Mouse (Mus musculus): ENCODE data around the gene Gpr142. TPM values are rescaled to one million over a fixed set of nuclear protein-coding genes. Genes with fewer than 3 reads are reported as not detected.

Gpr142 gene
- polyA plus RNA-seq, 3 experiments from 2014 or later = not detected

GRCm38 (mm10) chr11:114844464-114845220 lies 45.9 kb downstream of the Gpr142 start:
- no peak for ATAC-seq

GRCm38 (mm10) chr11:114846336-114846735 lies 47.6 kb downstream of the Gpr142 start:
- no peak for ATAC-seq

GRCm38 (mm10) chr11:114847008-114847407 lies 48.3 kb downstream of the Gpr142 start:
- no peak for ATAC-seq

- no peak for ATAC-seq
Measured at GRCm38 (mm10) chr11:114849572-114849971, 50.8 kb downstream of the Gpr142 start.

- no peak for ATAC-seq
Measured at GRCm38 (mm10) chr11:114850066-114850451, 51.3 kb downstream of the Gpr142 start.

DNA sequence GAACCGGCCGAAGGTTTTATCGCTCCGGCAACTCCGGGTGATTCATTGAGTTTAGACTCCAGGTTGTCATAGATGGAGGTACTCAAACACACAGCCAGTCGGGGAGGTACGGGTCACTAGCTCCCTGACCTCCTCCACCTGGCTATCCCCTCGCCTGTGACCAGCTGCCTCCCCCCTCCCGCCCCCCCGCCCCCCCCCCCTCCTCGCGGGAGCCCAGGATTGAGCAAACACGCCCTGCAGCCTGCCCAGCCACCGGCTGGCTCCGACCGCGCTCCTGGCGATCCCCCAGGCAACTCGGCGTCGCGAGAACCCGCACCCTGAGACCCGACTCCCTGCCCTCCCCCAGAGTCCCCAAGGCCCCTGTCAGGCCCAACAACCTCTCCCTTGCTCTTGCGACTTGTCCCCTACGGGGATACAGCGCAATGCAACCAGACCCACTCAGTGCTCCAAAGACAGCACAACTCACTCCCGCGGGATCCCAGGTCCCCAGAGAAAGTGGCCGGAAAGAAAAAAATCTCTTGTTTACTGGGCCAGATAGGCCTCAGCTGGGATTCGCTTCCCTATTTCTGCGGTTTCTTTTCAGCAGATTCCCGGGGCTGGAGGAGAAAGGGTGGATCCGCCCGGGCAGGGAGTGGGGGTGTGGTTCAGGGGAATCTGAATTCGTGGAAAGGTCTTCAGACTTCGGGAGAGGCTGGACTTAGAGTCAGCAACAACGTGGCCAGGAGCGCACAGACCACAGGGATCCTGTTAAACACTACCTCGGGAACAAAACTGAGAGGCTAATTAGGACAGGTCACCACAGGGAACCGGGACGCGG lies 51.9 kb downstream of the Gpr142 start, which contains the start of gene Gprc5c:
TSS of gene Gprc5c (plus strand) at position 701 of the 817 bp plus-strand sequence.
- ATAC-seq = no peak

- ATAC-seq = no peak
Measured at GRCm38 (mm10) chr11:114851269-114851607, 52.5 kb downstream of the Gpr142 start.

DNA sequence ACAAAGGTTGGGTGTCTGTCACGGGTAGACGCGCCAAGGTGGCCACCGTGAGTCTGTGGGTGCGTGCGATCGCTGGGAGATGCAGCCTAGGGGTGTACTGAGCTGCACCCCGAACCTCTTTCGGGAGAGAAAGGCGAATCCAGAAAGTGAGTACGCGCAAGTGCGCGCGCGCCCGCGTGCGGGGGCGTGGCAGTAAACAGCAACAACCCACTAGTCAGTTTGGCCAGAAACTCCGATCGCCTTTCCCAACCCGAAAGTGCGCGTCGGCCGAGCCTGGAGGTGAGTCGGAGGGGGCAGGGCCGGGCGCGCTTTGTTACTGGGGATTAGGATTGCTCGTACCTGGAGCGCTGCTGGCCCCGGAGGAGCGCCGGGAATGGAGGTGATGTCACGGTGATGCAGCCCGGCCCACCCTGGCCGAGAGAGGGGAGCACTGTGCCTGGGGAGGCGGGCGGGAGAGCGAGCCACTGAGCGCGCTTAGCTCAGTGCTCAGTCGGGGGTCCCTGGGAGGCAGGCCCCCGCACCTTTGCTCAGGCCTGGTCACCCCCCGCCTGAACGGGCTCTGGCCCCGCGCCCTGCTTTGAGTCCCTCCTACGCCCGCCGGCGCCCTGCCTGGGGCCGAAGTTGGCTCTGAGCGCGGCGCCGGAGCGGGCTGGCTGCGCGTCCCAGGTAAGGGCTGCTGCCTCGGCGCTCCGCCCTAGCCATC lies 53.0 kb downstream of the Gpr142 start:
- no peak for ATAC-seq

DNA sequence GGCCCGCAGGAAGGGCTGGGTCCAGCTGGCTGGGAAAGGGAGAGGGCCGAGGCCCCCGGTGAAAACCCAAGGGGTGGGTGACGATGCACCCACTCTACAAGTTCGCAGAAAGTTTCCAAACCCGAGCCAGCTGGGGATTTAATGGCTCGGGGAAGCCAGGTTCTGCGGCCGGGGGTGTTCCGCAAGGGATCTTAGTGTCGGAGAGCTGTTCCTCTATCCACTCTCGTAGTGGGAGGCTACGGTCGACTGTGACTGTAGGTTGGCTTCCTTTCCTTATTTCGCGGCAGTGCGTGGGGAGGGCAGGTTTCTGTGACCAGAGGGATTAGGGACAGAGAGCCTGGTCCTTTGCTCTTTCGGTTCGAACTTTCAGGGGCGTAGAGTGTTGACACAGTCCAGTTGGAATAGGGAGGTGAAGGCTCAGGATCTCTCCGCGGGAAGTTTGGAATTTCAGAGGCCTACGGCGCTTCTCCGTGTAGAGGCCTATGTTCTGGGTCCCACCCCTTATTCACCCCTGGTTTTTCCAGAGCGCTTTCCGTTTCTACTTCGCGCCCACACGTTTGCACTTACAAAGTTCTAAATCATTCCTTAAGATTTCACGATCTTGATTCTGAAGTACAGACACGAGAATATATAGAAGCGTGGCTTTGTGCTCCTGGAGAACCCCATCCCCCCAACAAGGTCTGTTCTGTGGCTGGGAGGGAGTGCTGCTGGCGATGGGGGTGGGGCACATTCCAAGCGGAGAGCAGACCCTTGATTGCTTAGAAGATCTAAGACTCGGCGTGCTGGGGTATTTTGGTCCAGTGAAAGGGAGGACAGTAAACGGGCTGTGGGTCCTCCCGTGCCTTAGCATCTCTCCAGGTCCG lies 53.8 kb downstream of the Gpr142 start:
- no peak for ATAC-seq

- no peak for ATAC-seq
Measured at GRCm38 (mm10) chr11:114853174-114853838, 54.6 kb downstream of the Gpr142 start.

DNA sequence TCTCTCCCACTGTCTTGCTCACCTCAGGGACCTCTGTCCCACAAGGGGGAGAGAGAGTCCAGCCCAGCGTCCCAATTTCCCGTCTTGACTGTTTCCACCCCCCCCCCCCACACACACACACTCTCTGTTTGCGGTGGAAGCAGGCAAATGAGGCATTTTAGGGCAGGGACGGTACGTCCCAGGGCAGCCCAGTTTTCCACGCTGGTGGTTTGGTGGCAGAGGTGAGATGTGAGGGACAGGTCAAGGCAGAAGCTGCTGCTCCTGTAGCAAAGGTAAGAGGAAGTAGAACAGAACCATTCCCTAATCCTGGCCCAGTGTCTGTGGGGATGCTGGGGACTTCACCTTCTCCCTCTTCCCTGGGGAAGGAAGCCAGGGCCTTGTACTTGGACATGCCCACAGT lies 55.9 kb downstream of the Gpr142 start:
- no peak for ATAC-seq

- no peak for ATAC-seq
Measured at GRCm38 (mm10) chr11:114856125-114856524, 57.4 kb downstream of the Gpr142 start.

Other genes starting within 250 kb of the Gpr142 start
- 1,000 to 10,000 TPM in 2 of 3 experiments, 100 to 1,000 TPM in 1; 884 to 1,360 (median 1,230) TPM for gene Rpl38, start 130.4 kb upstream of the Gpr142 start, polyA plus RNA-seq (2017; shearing (Covaris generic))
- gene Ttyh2, start 123.5 kb upstream of the Gpr142 start, polyA plus RNA-seq (2017; shearing (Covaris generic)) = 1 to 10 TPM; 2.4 to 3.6 (median 3.4) TPM
- not detected for gene Dnaic2, start 71.5 kb upstream of the Gpr142 start, polyA plus RNA-seq (2017; shearing (Covaris generic))
- under 1 TPM in 1 of 3 experiments, not detected in 2; 0.33 TPM for gene Kif19a, start 33.5 kb upstream of the Gpr142 start, polyA plus RNA-seq (2017; shearing (Covaris generic))
- not detected for gene Btbd17, start 3.0 kb upstream of the Gpr142 start, polyA plus RNA-seq (2017; shearing (Covaris generic))
- not detected for gene Gprc5c, start 52.2 kb downstream of the Gpr142 start, polyA plus RNA-seq (2017; shearing (Covaris generic))
- under 1 TPM; 0.12 to 0.75 (median 0.27) TPM for gene Cd300a, start 91.1 kb downstream of the Gpr142 start, polyA plus RNA-seq (2017; shearing (Covaris generic))
- not detected for gene Cd300lb, start 135.5 kb downstream of the Gpr142 start, polyA plus RNA-seq (2017; shearing (Covaris generic))
- gene Cd300c, start 170.2 kb downstream of the Gpr142 start, polyA plus RNA-seq (2017; shearing (Covaris generic)) = not detected
- under 1 TPM in 1 of 3 experiments, not detected in 2; 0.36 TPM for gene Cd300ld, start 191.0 kb downstream of the Gpr142 start, polyA plus RNA-seq (2017; shearing (Covaris generic))
- gene Cd300c2, start 203.0 kb downstream of the Gpr142 start, polyA plus RNA-seq (2017; shearing (Covaris generic)) = 1 to 10 TPM in 1 of 3 experiments, not detected in 2; 1.4 TPM
- gene Cd300ld2, start 217.3 kb downstream of the Gpr142 start, polyA plus RNA-seq (2017; shearing (Covaris generic)) = not detected
- not detected for gene Cd300ld4, start 228.1 kb downstream of the Gpr142 start, polyA plus RNA-seq (2017; shearing (Covaris generic))
- not detected for gene Cd300ld5, start 238.8 kb downstream of the Gpr142 start, polyA plus RNA-seq (2017; shearing (Covaris generic))
- gene Cd300ld3, start 249.5 kb downstream of the Gpr142 start, polyA plus RNA-seq (2017; shearing (Covaris generic)) = not detected

All from inflammation-experienced regulatory T-cells, adult 6 months (primary cell).